Mouse (Mus musculus) liver, adult 2 months (tissue): ENCODE measurements at regions not wholly inside any gene's neighbourhood (a gene's known extent, or its start where the extent isn't known, plus 50 kb on each side); places are given as distances from the start of the nearest gene placed in this dataset.

Experiments
- CTCF ChIP-seq: fragments of 200-500 bp; IDR thresholded peaks from 2 replicates; pipeline ENCODE4 v1.5.1; 2011; ENCODE audit warnings: low read depth, low read length, control low read depth
- POLR2A ChIP-seq: fragments of 200-500 bp; IDR thresholded peaks from 2 replicates; pipeline ENCODE4 v1.6.1; 2011; ENCODE audit warnings: low read length, control low read depth; ENCODE audit not compliant: insufficient read depth; ENCODE audit errors: extremely low read depth

DNA sequence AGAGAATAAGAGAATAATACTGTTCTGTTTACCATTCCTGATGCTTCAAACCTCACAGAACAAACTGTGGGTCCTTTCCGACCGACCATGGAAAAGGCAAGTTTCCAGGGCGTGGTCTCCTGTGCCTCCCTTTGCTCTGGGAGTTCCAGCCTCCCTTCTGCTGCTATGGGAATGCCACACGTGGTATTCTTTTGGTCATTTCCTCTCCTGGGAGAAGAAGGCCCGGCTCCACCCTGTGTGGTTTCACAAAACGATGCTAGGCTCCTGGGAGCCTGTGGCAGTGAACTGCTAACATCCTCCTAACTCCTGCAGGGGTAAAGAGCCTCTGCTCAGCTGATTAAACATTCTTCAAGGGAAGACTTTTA lies 145.7 kb upstream of the Map3k1 start:
- no peak for TF ChIP-seq CTCF
- no peak for TF ChIP-seq POLR2A
